Mouse (Mus musculus) midbrain, embryonic 14.5 days (tissue): ENCODE measurements at regions not wholly inside any gene's neighbourhood (a gene's known extent, or its start where the extent isn't known, plus 50 kb on each side); places are given as distances from the start of the nearest gene placed in this dataset.

Experiments
- ATAC-seq: fragments of 200-750 bp; cut with Nextera tagmentation; 2 replicates; pipeline ENCODE4 v1.8.0; 2017; ENCODE audit warnings: moderate number of reproducible peaks, moderate library complexity; ENCODE audit not compliant: low FRiP score, low TSS enrichment
- DNase-seq: peaks from one replicate; pipeline ENCODE4 v3.0.0-alpha.2; 2015
- H3K27ac ChIP-seq: fragments of 300-500 bp; sonication (generic); replicated peaks from 2 replicates; pipeline ENCODE4 v1.5.1; 2014; ENCODE audit warnings: mild to moderate bottlenecking, low read depth, low read length, moderate library complexity
- H3K27me3 ChIP-seq: fragments of 300-500 bp; sonication (generic); 2 replicates; pipeline ENCODE4 v1.6.1; 2014; ENCODE audit warnings: low read length, control low read depth, mixed read lengths; ENCODE audit not compliant: control insufficient read depth, insufficient read depth
- H3K36me3 ChIP-seq: fragments of 300-500 bp; sonication (generic); 2 replicates; pipeline ENCODE4 v1.6.1; 2014; ENCODE audit warnings: low read length, control low read depth; ENCODE audit not compliant: control insufficient read depth, insufficient read depth
- H3K4me1 ChIP-seq: fragments of 300-500 bp; sonication (generic); 2 replicates; pipeline ENCODE4 v1.6.1; 2014; ENCODE audit warnings: mild to moderate bottlenecking, antibody characterized with exemption, low read length, control low read depth; ENCODE audit not compliant: control insufficient read depth, insufficient read depth
- H3K4me2 ChIP-seq: fragments of 300-500 bp; sonication (generic); 2 replicates; pipeline ENCODE4 v1.6.1; 2014; ENCODE audit warnings: mild to moderate bottlenecking, low read length, moderate library complexity
- H3K4me3 ChIP-seq: fragments of 300-500 bp; sonication (generic); replicated peaks from 2 replicates; pipeline ENCODE4 v1.5.1; 2014; ENCODE audit warnings: low read depth, low read length
- H3K9ac ChIP-seq: fragments of 300-500 bp; sonication (generic); replicated peaks from 2 replicates; pipeline ENCODE4 v1.6.1; 2014; ENCODE audit warnings: mild to moderate bottlenecking, low read length, moderate library complexity
- H3K9me3 ChIP-seq: fragments of 300-500 bp; sonication (generic); 2 replicates; pipeline ENCODE4 v1.6.1; 2016; ENCODE audit warnings: low read length, control low read depth, mixed read lengths; ENCODE audit not compliant: control insufficient read depth
- WGBS: fragments of 180-500 bp; shearing (Covaris S2); extraction: QIAGEN DNeasy Blood & Tissue Kit; methylation state at CpG from one replicate; pipeline ENCODE4 v1.1.7; 2014; 5-methylcytosine and 5-hydroxymethylcytosine counted together

DNA sequence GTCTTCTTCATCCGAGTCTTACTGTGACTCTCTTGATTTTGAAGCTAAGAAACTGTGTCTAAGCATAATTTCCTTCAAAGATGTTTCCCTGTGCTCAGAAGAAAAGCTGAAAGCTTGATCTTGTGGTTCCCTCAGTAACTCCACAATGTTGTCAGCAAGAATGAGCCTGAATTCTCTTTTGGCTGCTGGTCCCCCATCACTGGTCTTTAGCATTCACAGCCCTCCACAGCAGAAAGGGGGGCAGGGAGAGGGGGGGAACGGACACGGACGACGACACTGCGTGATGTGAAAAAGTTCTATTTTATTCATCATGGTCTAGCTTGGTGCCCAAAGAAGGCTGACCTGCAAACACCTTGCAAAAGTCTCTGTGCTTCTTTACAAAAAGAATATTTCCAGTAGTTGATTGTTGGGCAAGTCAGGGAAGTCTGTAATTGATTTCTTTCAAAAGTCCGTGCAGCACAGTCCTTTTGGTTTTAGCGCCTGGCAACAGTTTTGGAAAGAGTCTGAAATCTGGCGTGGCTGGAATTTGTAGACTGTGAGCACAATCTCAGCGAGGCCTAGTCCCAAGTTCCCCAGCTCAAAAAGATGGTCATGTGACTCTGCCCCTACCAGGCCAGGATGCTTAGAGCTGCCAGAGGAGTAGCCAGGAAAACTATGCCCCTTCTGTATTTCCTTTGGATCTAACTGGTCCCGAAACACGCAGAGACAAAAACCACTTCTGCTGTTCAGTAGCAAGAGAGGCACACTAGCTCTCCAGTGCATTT is 254.7 kb downstream of the Ndfip2 start:
- peaks cover 3% of the 10 kb centered on the region; the same call in 1 of the 2 replicates for H3K4me1 ChIP-seq
- ATAC-seq: peak; percentile 46
- H3K4me3 ChIP-seq: no peak overlapping the region
- H3K27ac ChIP-seq: 0 out of 2 replicates have a peak overlapping the region, but pooled peaks have one; percentile 26
- 76% methylated on average over 12 of the region's 12 CpGs for WGBS
- H3K9me3 ChIP-seq: no peaks in the 10 kb centered on the region
- peak; percentile 50 for DNase-seq
- H3K36me3 ChIP-seq: no peaks in the 10 kb centered on the region
- no peak overlapping the region for H3K9ac ChIP-seq
- no peaks in the 10 kb centered on the region for H3K27me3 ChIP-seq
- no peak overlapping the region for H3K4me2 ChIP-seq

- H3K4me2 ChIP-seq: no peak overlapping the region
- ATAC-seq (no peak), DNase-seq (no peak)
- no peak overlapping the region for H3K4me3 ChIP-seq
- no peaks in the 10 kb centered on the region for H3K27me3 ChIP-seq
- H3K9me3 ChIP-seq: no peaks in the 10 kb centered on the region
- H3K27ac ChIP-seq: no peak overlapping the region
- 92% methylated on average over 4 of the region's 4 CpGs for WGBS
- H3K4me1 ChIP-seq: no peaks in the 10 kb centered on the region
- H3K36me3 ChIP-seq: no peaks in the 10 kb centered on the region
- no peak overlapping the region for H3K9ac ChIP-seq
These were observed 253.5 kb downstream of the Ndfip2 start for GRCm38 (mm10) chr14:105511826-105512225.

DNA sequence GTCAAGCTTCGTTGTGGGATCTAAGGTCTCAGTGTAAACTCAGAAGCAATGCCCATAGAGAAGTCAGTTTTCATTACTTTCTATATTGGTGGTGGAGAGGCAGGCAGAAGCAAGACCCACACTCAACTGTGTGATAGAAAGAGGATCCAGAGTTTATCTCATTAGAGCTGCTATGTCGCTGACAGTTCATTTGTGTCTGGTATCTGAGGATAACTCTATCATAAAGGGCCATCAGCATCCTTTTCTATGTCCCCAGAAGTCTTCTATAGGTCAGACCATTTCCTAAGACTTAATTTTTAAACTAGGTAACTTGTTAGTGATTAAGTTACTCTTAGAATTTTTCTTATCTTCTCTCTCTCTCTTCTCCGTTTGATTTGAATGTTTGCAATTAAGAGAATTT is 252.8 kb downstream of the Ndfip2 start:
- Histone ChIP-seq H3K36me3 (no peaks in the 10 kb centered on the region), H3K4me3 (no peak overlapping the region), H3K4me1 (no peaks in the 10 kb centered on the region), H3K4me2 (no peak overlapping the region), H3K27me3 (no peaks in the 10 kb centered on the region), H3K9ac (no peak overlapping the region), H3K27ac (no peak overlapping the region), H3K9me3 (no peaks in the 10 kb centered on the region)
- DNase-seq: no peak
- no peak for ATAC-seq
- 93% methylated on average over 3 of the region's 3 CpGs for WGBS

DNA sequence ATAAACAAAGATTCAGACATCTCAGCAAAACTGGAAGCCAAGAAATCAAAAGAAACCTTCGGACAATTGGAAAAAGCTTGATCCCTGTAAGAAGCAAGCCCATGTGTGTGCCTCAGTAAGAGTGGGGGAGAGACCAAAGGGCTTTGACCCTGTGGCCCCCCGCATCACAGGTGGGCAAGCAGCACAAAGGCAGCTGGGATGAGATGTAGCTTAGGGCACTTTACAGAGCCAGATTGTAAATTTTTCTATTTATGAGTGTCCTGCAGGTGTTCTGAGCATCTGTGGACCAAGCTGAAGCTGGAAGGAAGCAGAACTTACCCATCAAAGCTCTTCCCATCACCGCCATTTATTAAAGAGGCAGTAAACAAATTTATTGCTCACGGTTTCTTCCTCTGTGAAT is 246.9 kb downstream of the Ndfip2 start:
- DNase-seq (no peak), ATAC-seq (no peak)
- H3K4me1 ChIP-seq: peaks cover 25% of the 10 kb centered on the region
- H3K36me3 ChIP-seq: no peaks in the 10 kb centered on the region
- 77% methylated on average over 4 of the region's 4 CpGs for WGBS
- peaks cover 7% of the 10 kb centered on the region for H3K27me3 ChIP-seq
- no peak overlapping the region for H3K27ac ChIP-seq
- no peak overlapping the region for H3K9ac ChIP-seq
- H3K4me2 ChIP-seq: no peak overlapping the region
- H3K9me3 ChIP-seq: no peaks in the 10 kb centered on the region
- H3K4me3 ChIP-seq: no peak overlapping the region

DNA sequence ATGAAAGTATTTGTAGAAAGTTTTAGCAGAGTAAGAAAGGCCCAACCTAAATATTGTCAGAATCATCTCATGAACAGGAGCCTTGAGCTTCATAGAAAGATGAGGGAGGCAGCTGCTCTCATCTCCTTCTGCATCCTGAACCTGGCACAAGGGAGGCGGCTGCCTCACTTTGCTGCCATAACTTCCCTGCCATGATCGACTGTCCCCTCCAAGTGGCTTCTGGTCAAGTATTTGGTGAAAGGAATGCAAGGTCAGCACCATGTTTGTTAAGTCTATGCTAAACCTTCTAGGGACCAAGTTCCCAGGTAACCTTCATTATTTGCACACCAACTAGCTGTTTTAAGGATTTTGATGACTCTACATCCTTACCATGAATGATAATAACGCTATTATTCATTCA is 246.0 kb downstream of the Ndfip2 start:
- Histone ChIP-seq H3K9ac (no peak overlapping the region), H3K4me3 (no peak overlapping the region), H3K36me3 (no peaks in the 10 kb centered on the region), H3K9me3 (no peaks in the 10 kb centered on the region), H3K27ac (no peak overlapping the region), H3K4me1 (peaks cover 31% of the 10 kb centered on the region), H3K4me2 (no peak overlapping the region), H3K27me3 (peaks cover 7% of the 10 kb centered on the region)
- ATAC-seq (no peak), DNase-seq (no peak)
- 94% methylated on average over 3 of the region's 3 CpGs for WGBS

- ATAC-seq: no peak
- peaks cover 31% of the 10 kb centered on the region for H3K4me1 ChIP-seq
- no peak overlapping the region for H3K4me3 ChIP-seq
- WGBS: 73% methylated on average over 5 of the region's 5 CpGs
- H3K9ac ChIP-seq: no peak overlapping the region
- H3K9me3 ChIP-seq: no peaks in the 10 kb centered on the region
- H3K36me3 ChIP-seq: no peaks in the 10 kb centered on the region
- H3K4me2 ChIP-seq: no peak overlapping the region
- H3K27ac ChIP-seq: no peak overlapping the region
- DNase-seq: no peak
- H3K27me3 ChIP-seq: peaks cover 7% of the 10 kb centered on the region
These were observed 245.4 kb downstream of the Ndfip2 start for GRCm38 (mm10) chr14:105503806-105504205.

DNA sequence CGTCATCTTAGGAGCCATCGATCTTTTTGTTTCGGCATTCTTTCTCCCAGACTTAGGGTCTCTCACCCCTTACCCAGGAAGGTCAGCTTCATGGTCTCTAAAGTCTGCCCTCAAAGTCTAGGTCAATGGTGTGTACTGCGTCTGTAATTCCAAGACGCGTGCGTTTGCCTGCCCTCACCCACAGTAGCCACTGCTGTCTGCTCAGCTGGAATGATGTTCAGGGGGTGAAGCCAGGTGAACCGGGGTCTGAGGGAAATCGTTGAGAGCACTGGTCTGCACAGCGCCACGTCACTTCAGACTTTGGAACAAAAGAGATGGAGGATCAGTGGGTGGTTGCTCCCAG is 244.2 kb downstream of the Ndfip2 start:
- ATAC-seq (peak; percentile 26), DNase-seq (no peak)
- Histone ChIP-seq H3K27me3 (peaks cover 7% of the 10 kb centered on the region), H3K36me3 (no peaks in the 10 kb centered on the region), H3K4me1 (peaks cover 33% of the 10 kb centered on the region), H3K4me3 (no peak overlapping the region), H3K9ac (no peak overlapping the region), H3K27ac (no peak overlapping the region), H3K4me2 (peak overlapping the region; percentile 43), H3K9me3 (no peaks in the 10 kb centered on the region)
- 10% methylated on average over 11 of the region's 11 CpGs for WGBS

GRCm38 (mm10) chr14:105501792-105502632 is 243.6 kb downstream of the Ndfip2 start:
- Histone ChIP-seq H3K9me3 (no peaks in the 10 kb centered on the region), H3K36me3 (no peaks in the 10 kb centered on the region), H3K4me3 (peak overlapping the region; percentile 13; the same call in 1 of the 2 replicates), H3K27me3 (peaks cover 7% of the 10 kb centered on the region), H3K9ac (no peak overlapping the region), H3K27ac (peak overlapping the region; percentile 54), H3K4me2 (peak overlapping the region; percentile 43), H3K4me1 (peaks cover 33% of the 10 kb centered on the region)
- 2% methylated on average over 21 of the region's 21 CpGs for WGBS
- DNase-seq (peak; percentile 61), ATAC-seq (peak; percentile 44)
